Mouse (Mus musculus): ENCODE measurements at regions not wholly inside any gene's neighbourhood (a gene's known extent, or its start where the extent isn't known, plus 50 kb on each side); places are given as distances from the start of the nearest gene placed in this dataset.

DNA sequence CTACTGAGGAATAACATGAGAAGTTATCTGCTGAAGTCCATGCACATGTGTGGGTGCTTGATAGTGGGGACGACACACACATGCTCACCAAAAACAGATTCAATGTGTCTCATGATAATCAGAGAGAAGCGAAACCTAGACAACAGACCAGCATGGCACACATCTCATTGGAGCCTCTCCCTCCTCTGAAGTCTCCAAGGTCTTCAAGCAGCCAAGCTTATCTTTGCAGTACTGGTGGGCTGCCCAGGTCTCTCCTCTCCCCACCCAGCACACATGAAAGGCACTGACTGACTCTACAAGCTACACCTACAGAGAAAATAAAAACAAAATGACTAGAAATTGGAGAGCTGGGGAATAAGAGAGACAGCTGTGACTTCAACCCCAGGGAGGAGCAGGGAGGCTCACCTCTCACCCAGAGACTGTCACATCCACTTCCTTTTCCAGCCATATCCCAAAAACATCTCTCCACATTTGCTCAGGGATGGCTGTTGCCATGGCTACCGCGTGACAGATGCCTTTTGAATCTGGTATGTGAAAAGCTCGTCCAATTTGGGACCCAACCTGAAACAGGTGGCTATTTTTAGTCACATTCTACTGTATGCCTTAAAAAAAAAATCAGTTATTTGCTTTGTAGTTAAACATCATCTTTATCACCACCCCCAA lies 62.7 kb upstream of the Lclat1 start:
- TF ChIP-seq CTCF (IDR thresholded peaks at IDR 0.05; ENCODE audit: low read depth) (no peak), EP300 (IDR thresholded peaks at IDR 0.05; ENCODE audit: low read depth) (no peak)
